Mouse (Mus musculus): ENCODE results near the gene Serpine3.

- TF ChIP-seq CTCF (IDR thresholded peaks at IDR 0.05 in 2 of 3, conservative IDR thresholded peaks at IDR 0.05 in 1 of 3; ENCODE audit: control insufficient read depth in 1 of 3, insufficient read depth in 1 of 3, low read depth in 2 of 3, low read length in 3 of 3, poor library complexity in 1 of 3, severe bottlenecking in 1 of 3) (no peak), CHD2 (IDR thresholded peaks at IDR 0.05; ENCODE audit: low read length) (no peak), EP300 (IDR thresholded peaks at IDR 0.05; ENCODE audit: low read depth in 1 of 2, low read length in 2 of 2) (no peak), ZMIZ1 (IDR thresholded peaks at IDR 0.05; ENCODE audit: low read depth, low read length) (no peak), MAX (IDR thresholded peaks at IDR 0.05; ENCODE audit: low read length) (no peak), JUND (IDR thresholded peaks at IDR 0.05; ENCODE audit: low read depth, low read length) (no peak), POLR2A (IDR thresholded peaks at IDR 0.05; ENCODE audit: control insufficient read depth in 1 of 2, insufficient read depth in 1 of 2, low read depth in 1 of 2, low read length in 2 of 2, poor library complexity in 1 of 2) (no peak), ELF1 (IDR thresholded peaks at IDR 0.05; ENCODE audit: low read depth, low read length) (no peak), ZKSCAN1 (IDR thresholded peaks at IDR 0.05; ENCODE audit: low read depth, low read length) (no peak)
Measured at GRCm38 (mm10) chr14:62640396-62640795, 23.1 kb upstream of the Serpine3 start.
